Mouse (Mus musculus): ENCODE measurements around the gene Celf2. TPM values are rescaled to one million over a fixed set of nuclear protein-coding genes. Genes with fewer than 3 reads are reported as not detected.

The Celf2 gene
- total RNA-seq, 1 experiment from 2014 or later: 180 TPM

GRCm38 (mm10) chr2:6695353-6695951 lies 813.9 kb downstream of the Celf2 start:
- 0 out of 4 replicates have a peak, but pooled peaks of 1 of the 2 experiments have one; percentile 38 for ATAC-seq (replicated peaks in 1 of 2; ENCODE audit: insufficient read depth in 1 of 2, low FRiP score in 2 of 2, low TSS enrichment in 1 of 2, low read depth in 1 of 2, poor library complexity in 2 of 2, severe bottlenecking in 2 of 2)

- peak; percentile 53 to 60; a peak in 3 of 4 replicates for ATAC-seq (replicated peaks in 1 of 2; ENCODE audit: insufficient read depth in 1 of 2, low FRiP score in 2 of 2, low TSS enrichment in 1 of 2, low read depth in 1 of 2, poor library complexity in 2 of 2, severe bottlenecking in 2 of 2)
Measured at GRCm38 (mm10) chr2:6689689-6690088, 819.7 kb downstream of the Celf2 start.

GRCm38 (mm10) chr2:6678231-6678630 lies 831.1 kb downstream of the Celf2 start:
- no peak for ATAC-seq (replicated peaks in 1 of 2; ENCODE audit: insufficient read depth in 1 of 2, low FRiP score in 2 of 2, low TSS enrichment in 1 of 2, low read depth in 1 of 2, poor library complexity in 2 of 2, severe bottlenecking in 2 of 2)

GRCm38 (mm10) chr2:6677457-6677856 lies 831.9 kb downstream of the Celf2 start:
- no peak for ATAC-seq (replicated peaks in 1 of 2; ENCODE audit: insufficient read depth in 1 of 2, low FRiP score in 2 of 2, low TSS enrichment in 1 of 2, low read depth in 1 of 2, poor library complexity in 2 of 2, severe bottlenecking in 2 of 2)

DNA sequence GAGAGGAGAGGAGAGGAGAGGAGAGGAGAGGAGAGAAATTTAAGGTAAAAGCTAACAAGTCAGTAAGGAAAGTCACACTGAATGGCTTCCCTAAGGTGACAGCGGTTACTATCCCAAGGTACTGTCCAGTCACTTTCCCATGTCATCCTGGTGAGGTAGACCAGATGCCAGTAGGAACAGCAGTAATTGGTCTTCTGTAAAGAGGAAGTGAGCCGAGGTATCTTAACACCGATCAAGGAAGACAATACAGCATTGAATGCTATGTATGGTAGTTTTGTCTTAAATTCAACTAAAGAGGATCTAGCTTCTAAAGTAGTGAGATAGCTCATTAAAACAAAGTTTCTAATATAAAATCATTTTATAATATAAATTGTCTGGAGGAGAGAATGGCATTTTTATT lies 835.0 kb downstream of the Celf2 start:
- ATAC-seq (replicated peaks in 1 of 2; ENCODE audit: insufficient read depth in 1 of 2, low FRiP score in 2 of 2, low TSS enrichment in 1 of 2, low read depth in 1 of 2, poor library complexity in 2 of 2, severe bottlenecking in 2 of 2): 0 out of 4 replicates have a peak, but pooled peaks of 1 of the 2 experiments have one; percentile 59

DNA sequence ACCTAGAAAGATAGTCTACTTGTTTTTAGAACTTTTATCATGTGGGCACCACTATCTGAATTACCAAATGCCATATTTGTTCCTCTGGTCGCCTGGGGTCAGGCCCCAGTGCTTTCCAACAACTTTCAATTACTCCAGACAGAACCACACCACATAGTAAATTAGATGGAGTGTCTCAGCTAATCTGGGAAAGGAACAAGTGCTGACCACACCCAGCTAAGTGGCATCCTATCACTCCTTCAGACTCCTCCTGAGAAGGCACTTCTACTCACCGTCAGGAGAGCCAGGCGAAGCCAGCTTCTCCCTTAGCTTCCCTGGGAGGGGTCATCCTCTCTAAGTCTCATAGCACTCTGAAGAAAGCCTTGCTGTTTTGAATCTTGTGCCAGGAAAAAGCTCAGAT lies 835.9 kb downstream of the Celf2 start:
- ATAC-seq (replicated peaks in 1 of 2; ENCODE audit: insufficient read depth in 1 of 2, low FRiP score in 2 of 2, low TSS enrichment in 1 of 2, low read depth in 1 of 2, poor library complexity in 2 of 2, severe bottlenecking in 2 of 2): no peak

DNA sequence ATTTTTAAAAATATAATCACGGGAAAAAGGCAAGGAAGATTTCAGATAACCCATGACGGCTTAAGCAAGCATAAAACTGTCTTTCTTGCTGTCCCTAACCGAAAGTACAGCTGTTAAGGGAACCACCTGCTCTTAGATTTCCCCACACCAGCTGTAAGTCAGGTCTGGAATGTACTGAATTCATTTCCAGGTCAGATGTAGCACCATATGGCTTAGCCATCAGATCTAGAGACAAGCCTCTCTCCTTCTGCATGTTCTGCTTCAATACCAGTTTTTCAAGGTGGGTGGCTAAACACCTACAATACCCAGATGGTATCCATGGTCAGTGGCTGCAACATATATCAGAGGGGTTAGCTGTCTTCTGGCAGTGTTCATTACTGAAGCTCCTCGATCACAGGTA lies 841.8 kb downstream of the Celf2 start:
- no peak for ATAC-seq (replicated peaks in 1 of 2; ENCODE audit: insufficient read depth in 1 of 2, low FRiP score in 2 of 2, low TSS enrichment in 1 of 2, low read depth in 1 of 2, poor library complexity in 2 of 2, severe bottlenecking in 2 of 2)

DNA sequence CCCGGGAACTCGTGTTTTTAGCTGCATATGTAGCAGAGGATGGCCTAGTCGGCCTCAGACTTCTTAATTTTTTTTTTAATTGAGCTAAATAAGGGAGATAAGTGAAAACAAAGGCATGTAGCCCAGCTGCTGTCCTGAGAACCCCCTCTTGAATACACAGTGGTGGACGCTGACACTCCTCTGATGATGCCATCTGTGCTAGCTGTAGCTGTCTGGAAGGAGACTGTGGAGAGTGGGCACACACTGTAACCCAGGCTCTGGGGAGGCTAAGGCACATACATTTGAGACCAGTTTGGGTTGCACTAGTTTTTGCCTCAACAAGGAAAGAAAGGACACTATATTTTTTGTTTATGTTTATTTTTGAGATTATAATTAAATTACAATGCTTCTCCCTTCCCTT lies 849.5 kb downstream of the Celf2 start:
- no peak for ATAC-seq (replicated peaks in 1 of 2; ENCODE audit: insufficient read depth in 1 of 2, low FRiP score in 2 of 2, low TSS enrichment in 1 of 2, low read depth in 1 of 2, poor library complexity in 2 of 2, severe bottlenecking in 2 of 2)

DNA sequence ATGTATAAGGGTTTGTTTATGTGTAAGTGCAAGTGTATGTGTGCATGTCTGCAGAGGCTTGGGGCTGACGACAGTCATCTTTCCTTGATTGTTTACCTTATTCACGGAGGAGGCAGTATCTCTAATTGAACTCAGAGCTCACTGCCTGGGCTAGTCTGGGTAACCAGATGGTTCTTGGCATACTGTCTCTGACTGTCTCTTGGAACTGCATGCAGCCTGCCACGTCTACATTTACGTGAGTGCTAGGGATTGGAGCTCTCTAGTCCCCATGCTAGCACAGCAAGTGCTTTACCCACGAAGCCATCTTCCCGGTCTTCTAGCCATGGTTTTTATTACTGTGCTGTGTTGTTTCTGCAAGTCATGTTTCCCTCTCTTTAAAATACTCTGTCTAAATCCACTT lies 855.6 kb downstream of the Celf2 start:
- ATAC-seq (replicated peaks in 1 of 2; ENCODE audit: insufficient read depth in 1 of 2, low FRiP score in 2 of 2, low TSS enrichment in 1 of 2, low read depth in 1 of 2, poor library complexity in 2 of 2, severe bottlenecking in 2 of 2): no peak

- ATAC-seq (replicated peaks in 1 of 2; ENCODE audit: insufficient read depth in 1 of 2, low FRiP score in 2 of 2, low TSS enrichment in 1 of 2, low read depth in 1 of 2, poor library complexity in 2 of 2, severe bottlenecking in 2 of 2): no peak
Measured at GRCm38 (mm10) chr2:6651697-6652096, 857.7 kb downstream of the Celf2 start.

- ATAC-seq (replicated peaks in 1 of 2; ENCODE audit: insufficient read depth in 1 of 2, low FRiP score in 2 of 2, low TSS enrichment in 1 of 2, low read depth in 1 of 2, poor library complexity in 2 of 2, severe bottlenecking in 2 of 2): 0 out of 4 replicates have a peak, but pooled peaks of 1 of the 2 experiments have one; percentile 20
Measured at GRCm38 (mm10) chr2:6648877-6649276, 860.5 kb downstream of the Celf2 start.

DNA sequence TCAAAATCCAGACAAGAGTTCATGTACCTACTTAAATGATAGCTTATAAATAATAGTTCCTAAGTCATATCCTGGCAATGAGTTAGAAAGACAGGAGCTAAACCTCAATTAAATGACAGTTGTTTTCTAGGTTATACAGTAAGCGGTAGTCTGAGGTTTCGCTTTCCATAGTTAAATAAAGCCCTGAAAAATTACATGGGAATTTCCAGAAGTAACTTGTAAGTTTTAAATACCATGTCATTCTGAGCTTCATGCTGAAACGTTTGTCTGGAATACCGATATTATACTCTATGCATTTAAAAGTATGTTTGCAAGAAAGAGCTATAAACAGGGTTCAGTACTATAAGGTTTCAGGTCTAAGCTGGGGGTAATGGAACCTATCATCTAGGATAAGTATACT lies 862.3 kb downstream of the Celf2 start:
- ATAC-seq (replicated peaks in 1 of 2; ENCODE audit: insufficient read depth in 1 of 2, low FRiP score in 2 of 2, low TSS enrichment in 1 of 2, low read depth in 1 of 2, poor library complexity in 2 of 2, severe bottlenecking in 2 of 2): no peak

GRCm38 (mm10) chr2:6646325-6646724 lies 863.0 kb downstream of the Celf2 start:
- ATAC-seq (replicated peaks in 1 of 2; ENCODE audit: insufficient read depth in 1 of 2, low FRiP score in 2 of 2, low TSS enrichment in 1 of 2, low read depth in 1 of 2, poor library complexity in 2 of 2, severe bottlenecking in 2 of 2): no peak

DNA sequence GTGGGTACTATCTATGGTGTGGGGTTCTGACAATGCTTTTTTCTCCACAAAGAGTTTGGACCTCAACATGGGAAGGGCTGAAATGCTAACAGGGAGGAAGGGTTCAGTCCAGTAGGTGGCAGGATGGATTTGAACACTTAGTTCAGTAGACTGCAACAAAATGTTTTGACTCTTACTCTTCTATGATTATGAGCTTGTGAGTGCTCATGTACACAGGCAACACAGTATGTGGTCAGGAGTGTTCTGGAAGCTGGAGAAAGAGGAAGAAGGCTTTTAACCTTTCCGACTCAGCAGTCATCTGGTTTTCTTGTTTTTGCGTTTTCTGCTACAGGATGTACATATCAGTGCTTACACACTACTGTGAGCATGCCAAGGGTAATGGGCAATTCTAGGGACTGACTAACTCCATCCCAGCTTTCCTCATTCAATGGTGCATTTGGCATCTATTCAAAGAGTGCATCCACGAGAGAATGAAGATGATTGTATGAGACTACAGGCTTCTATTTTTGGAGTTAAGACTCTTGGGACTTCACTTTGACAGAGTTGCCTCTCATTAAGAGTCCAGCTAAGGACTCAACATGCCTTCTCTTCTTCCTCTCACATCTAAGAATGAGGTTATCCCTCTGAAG lies 867.0 kb downstream of the Celf2 start:
- ATAC-seq (replicated peaks in 1 of 2; ENCODE audit: insufficient read depth in 1 of 2, low FRiP score in 2 of 2, low TSS enrichment in 1 of 2, low read depth in 1 of 2, poor library complexity in 2 of 2, severe bottlenecking in 2 of 2): peak; percentile 65 to 77

- ATAC-seq (replicated peaks in 1 of 2; ENCODE audit: insufficient read depth in 1 of 2, low FRiP score in 2 of 2, low TSS enrichment in 1 of 2, low read depth in 1 of 2, poor library complexity in 2 of 2, severe bottlenecking in 2 of 2): no peak
Measured at GRCm38 (mm10) chr2:6639370-6639769, 870.0 kb downstream of the Celf2 start.

GRCm38 (mm10) chr2:6637147-6637546 lies 872.2 kb downstream of the Celf2 start:
- no peak for ATAC-seq (replicated peaks in 1 of 2; ENCODE audit: insufficient read depth in 1 of 2, low FRiP score in 2 of 2, low TSS enrichment in 1 of 2, low read depth in 1 of 2, poor library complexity in 2 of 2, severe bottlenecking in 2 of 2)

- no peak for ATAC-seq (replicated peaks in 1 of 2; ENCODE audit: insufficient read depth in 1 of 2, low FRiP score in 2 of 2, low TSS enrichment in 1 of 2, low read depth in 1 of 2, poor library complexity in 2 of 2, severe bottlenecking in 2 of 2)
Measured at GRCm38 (mm10) chr2:6634899-6635298, 874.5 kb downstream of the Celf2 start.

DNA sequence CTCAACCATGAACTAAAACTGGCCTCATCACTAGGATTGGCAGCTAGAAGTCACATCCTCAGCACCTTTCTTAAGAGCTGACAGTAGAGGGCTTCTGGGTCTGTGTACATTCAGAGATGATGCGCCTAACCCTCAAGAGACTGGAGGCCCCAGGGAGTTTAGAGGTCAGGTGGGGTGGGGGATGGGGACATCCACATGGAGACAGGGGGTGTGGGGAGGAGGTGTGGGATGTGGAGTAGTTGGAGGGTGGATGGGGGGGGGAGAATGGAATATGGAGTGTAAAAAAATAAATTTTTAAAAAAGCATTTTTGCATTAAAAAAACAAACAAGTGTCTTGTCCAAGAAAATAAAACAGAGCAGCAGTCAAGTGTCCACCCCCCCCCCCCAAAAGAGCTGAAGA lies 876.2 kb downstream of the Celf2 start:
- ATAC-seq (replicated peaks in 1 of 2; ENCODE audit: insufficient read depth in 1 of 2, low FRiP score in 2 of 2, low TSS enrichment in 1 of 2, low read depth in 1 of 2, poor library complexity in 2 of 2, severe bottlenecking in 2 of 2): no peak

- ATAC-seq (replicated peaks in 1 of 2; ENCODE audit: insufficient read depth in 1 of 2, low FRiP score in 2 of 2, low TSS enrichment in 1 of 2, low read depth in 1 of 2, poor library complexity in 2 of 2, severe bottlenecking in 2 of 2): no peak
Measured at GRCm38 (mm10) chr2:6623802-6624201, 885.6 kb downstream of the Celf2 start.
